Mouse (Mus musculus) embryo, embryonic 11.5 days (tissue): Measurements from ENCODE around the gene Spen.
"Not testable (repeated sequence)": the region's sequence is repeated elsewhere in the genome, so short reads cannot be mapped to it uniquely, and the experiment has no call there.

ENCODE experiments used
- DNase-seq: peaks from one replicate; pipeline ENCODE4 v3.0.0-alpha.2; 2012; ENCODE audit warnings: low read depth, low spot score

The Spen gene

DNA sequence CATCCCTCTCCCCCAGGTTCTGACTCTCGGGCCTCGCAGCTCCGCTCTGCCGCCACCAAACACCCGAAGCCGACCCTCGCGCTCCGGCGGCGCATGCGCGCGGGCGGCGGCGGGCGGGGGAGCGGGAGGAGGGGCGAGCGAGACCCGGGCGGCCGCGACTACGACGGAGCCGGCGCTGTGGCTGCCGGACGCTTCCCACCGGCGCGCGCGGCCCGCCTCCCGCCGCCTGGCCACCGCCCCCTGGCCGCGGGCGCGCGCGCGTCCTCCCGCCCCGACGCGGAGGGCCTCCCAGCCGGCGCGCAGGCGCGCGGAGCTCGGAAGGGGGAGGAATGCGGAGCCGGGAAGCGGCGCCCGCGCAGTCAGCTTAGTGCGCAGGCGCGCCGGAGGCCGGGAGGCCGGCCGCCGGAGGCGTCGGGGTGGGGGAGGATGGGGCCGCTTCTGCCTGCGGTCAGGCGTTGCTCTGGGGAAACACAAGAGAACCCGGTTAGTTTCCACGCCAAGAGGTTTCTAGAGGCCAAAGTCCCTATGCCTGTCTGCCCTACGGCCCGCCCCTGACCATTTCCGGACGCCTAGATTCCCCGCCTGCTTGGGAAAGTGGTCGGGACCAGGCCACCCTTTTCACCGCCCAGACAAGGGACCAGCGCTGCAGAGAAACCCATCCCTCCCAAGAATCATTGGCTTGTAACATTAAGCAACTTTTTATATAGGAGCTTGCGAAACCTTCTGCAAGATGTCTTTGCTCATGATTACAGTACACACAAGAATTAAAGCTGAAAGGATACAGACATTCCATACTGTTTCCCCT is at the start of gene Spen:
TSS of gene Spen (minus strand) at position 190 of the 805 bp plus-strand sequence.
- peak; percentile 93 for DNase-seq

DNA sequence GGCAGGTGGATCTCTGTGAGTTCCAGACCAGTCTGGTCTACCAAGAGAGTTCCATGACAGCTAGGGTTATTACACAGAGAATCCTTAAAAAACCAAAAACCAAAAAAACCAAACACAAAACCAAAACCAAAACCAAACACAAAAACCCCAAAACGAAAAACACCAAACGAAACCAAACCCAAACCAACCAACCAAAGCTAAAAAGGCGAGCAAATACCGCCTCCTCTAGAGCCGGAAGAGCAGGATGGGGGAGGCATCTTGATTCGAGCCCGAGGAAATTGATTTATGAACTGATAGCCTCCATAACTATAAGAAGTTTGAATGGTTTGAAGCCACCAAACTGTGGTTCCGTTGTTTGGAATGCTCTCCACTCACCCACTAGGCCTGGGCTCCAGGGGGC is 45.5 kb upstream of the Spen start:
- no peak for DNase-seq

GRCm38 (mm10) chr4:141581051-141581450 is 42.7 kb upstream of the Spen start:
- DNase-seq: no peak

DNA sequence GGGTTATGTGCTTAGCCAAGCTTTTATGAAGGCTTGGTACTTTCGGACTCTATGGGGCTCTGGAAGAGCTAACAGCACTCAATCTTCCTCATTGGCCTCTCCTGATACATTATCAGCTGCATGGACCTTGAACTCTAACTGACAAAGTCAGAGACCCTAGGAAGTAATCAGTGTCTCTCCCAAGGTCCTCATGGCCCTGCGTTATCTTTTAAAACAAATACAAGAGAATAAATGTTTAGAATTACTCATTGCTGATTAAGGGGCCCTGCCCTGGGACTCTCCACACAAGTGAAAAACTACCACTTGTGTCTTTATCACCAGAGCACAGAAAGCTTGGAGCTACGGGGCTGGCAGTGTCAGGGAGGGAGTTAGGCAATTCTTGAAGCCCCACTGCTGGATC is 40.4 kb upstream of the Spen start:
- DNase-seq: no peak

GRCm38 (mm10) chr4:141576877-141577276 is 38.5 kb upstream of the Spen start:
- no peak for DNase-seq

DNA sequence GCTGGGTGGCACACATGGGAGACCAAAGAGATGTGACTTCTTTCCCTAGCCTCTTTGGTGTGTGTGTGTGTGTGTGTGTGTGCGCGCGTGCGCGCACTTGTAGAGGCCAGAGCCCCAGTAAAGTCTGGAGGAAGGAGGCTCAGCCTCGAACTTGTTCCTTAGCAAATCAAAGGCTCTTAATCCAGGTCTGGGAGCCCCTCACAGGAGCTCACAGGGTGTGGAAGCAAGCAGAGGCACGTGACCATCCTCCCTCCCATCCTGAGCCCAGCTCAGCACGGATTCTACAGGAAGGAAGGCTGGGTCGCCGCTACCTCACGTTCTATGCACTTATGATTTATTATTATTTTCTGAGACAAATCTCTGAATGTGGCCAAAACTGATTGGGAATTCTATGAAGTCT is 38.0 kb upstream of the Spen start:
- DNase-seq: no peak

- peak; percentile 71 for DNase-seq
Observed at GRCm38 (mm10) chr4:141574789-141575702, 36.6 kb upstream of the Spen start.

- no peak for DNase-seq
Observed at GRCm38 (mm10) chr4:141573359-141573966, 35.1 kb upstream of the Spen start.

GRCm38 (mm10) chr4:141572668-141573358 is 34.4 kb upstream of the Spen start:
- no peak for DNase-seq

DNA sequence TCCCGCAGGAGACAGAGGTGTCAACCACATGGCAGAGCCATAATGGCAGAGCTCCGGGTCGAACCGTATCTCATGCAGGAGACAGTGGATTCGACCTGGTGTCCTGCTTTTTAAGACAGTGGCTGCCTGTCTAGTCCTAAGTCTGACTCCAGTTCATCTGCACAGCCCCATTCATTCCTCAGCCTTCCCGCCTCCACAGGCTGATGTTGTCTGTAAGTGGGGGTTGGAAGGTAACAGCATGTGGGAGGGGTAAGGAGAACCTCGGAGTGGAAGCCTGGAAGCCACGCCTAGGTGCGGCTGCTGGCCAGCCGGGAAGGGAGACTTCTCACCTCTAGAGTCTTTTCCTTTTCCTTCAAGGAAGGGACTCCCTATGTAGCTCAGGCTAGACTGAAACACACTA is 33.5 kb upstream of the Spen start:
- no peak for DNase-seq

GRCm38 (mm10) chr4:141571337-141571739 is 32.9 kb upstream of the Spen start:
- no peak for DNase-seq

GRCm38 (mm10) chr4:141570821-141571220 is 32.4 kb upstream of the Spen start:
- no peak for DNase-seq

- DNase-seq: no peak
Observed at GRCm38 (mm10) chr4:141570004-141570403, 31.6 kb upstream of the Spen start.

DNA sequence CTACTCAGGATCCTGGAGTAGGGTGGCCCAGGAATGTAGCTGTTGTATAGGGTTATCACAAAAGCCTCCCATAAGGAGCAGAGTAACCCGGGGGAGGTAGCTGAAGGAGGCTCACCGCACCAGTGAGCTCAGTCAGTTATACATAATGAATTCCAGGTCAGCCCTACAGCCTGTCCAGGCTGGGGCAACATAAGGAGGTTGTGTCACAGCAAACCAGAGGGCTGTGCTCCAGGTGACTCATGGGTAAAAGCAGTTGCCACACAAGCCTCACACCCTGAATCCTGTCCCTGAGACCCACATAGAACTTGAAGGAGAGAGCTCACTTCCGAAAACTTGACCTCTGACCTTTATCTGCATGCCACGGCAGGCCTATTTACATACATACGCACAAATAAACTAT is 30.6 kb upstream of the Spen start:
- DNase-seq: no peak

- DNase-seq: not testable (repeated sequence)
Observed at GRCm38 (mm10) chr4:141567174-141567573, 28.8 kb upstream of the Spen start.

DNA sequence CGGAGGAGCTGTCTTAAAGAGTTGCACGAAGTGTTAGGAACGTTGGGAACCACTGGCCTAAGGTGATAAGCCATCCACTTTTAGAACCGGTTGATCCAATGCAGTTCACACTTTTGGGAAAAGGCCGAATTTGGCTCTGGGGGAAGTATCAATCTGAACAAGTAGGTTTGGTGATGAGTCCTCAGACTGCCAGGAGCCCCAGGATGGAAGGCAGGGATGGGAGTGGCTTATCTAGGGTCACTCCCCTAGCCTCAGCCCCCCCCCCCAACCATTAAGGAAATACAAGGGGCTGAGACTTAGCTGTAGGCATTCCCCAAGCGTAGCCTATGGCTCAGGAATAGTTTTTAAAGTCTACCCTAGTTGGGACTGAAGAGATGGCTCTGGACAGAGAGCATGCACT is 27.8 kb upstream of the Spen start:
- DNase-seq: no peak

- no peak for DNase-seq
Observed at GRCm38 (mm10) chr4:141565325-141565724, 26.9 kb upstream of the Spen start.

DNA sequence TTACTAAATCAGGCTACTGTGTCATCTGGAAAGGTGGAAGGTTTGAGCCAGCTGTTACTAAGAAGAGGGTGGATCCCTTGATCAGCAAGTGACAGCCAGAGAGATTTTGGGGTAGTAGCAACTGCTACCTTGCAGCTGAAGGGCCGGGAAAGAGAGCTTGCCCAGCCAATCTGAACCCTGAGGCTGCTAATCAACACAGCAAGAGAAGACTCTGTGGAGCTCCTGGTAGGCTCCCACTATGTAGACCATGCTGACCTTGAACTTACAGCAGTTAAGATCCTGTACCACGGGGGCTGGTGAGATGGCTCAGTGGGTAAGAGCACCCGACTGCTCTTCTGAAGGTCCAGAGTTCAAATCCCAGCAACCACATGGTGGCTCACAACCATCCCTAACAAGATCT is 26.3 kb upstream of the Spen start:
- no peak for DNase-seq

DNA sequence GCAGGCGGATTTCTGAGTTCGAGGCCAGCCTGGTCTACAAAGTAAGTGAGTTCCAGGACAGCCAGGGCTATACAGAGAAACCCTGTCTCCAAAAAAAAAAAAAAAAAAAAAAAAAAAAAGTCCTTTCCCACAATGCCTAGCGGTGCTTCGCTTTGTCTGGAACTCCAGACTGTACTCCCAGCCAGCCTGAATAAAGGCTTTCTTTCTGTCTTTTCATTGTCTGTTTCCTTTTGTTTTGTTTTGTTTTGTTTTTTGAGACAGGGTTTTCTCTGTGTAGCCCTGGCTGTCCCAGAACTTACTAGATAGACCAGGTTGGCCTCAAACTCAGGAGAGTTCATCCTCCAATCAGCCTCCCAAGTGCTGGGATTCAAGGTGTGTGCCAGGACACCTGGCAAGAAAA is 25.8 kb upstream of the Spen start:
- DNase-seq: no peak

DNA sequence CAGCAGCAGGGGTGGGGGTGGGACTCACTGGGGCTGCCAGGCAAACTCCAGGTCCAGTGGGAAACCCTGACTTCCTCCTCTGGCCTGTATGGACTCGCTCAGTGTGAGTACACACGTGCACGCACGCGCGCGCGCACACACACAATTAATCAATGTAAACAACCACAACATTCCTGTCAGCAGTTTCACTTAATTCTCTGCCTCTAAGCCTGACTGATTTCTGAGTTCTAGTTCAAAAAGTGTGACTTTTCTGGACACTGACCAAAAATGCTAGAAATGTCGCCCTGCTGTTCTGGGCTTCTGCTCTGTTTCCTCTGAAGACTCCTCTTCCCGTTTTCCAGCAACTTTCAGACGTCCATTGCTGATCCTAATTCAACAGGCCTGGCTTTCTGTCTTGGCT is 23.9 kb upstream of the Spen start:
- no peak for DNase-seq

- DNase-seq: not testable (repeated sequence)
Observed at GRCm38 (mm10) chr4:141561331-141561919, 23.0 kb upstream of the Spen start.
